Mouse (Mus musculus) neural tube, embryonic 13.5 days (tissue): ENCODE data around the gene Ephb1. TPM values are rescaled to one million over a fixed set of nuclear protein-coding genes. Genes with fewer than 3 reads are reported as not detected.

Experiments used
- ATAC-seq: fragments of 200-750 bp; cut with Nextera tagmentation; 2 replicates; pipeline ENCODE4 v1.8.0; 2017; ENCODE audit warnings: low read depth, mild to moderate bottlenecking, moderate TSS enrichment, moderate library complexity
- H3K27ac ChIP-seq: fragments of 300-500 bp; sonication (generic); replicated peaks from 2 replicates; pipeline ENCODE4 v1.5.1; 2015; ENCODE audit warnings: moderate library complexity, mild to moderate bottlenecking, inconsistent platforms
- H3K27me3 ChIP-seq: fragments of 300-500 bp; sonication (generic); 2 replicates; pipeline ENCODE4 v1.6.1; 2015; ENCODE audit warnings: mild to moderate bottlenecking, inconsistent platforms
- H3K36me3 ChIP-seq: fragments of 300-500 bp; sonication (generic); 2 replicates; pipeline ENCODE4 v1.6.1; 2015; ENCODE audit warnings: mild to moderate bottlenecking, inconsistent platforms
- H3K4me1 ChIP-seq: fragments of 300-500 bp; sonication (generic); replicated peaks from 2 replicates; pipeline ENCODE4 v1.6.1; 2015; ENCODE audit warnings: inconsistent platforms
- H3K4me2 ChIP-seq: fragments of 300-500 bp; sonication (generic); 2 replicates; pipeline ENCODE4 v1.6.1; 2015; ENCODE audit warnings: inconsistent platforms, mild to moderate bottlenecking, moderate library complexity
- H3K4me3 ChIP-seq: fragments of 300-500 bp; sonication (generic); 2 replicates; pipeline ENCODE4 v1.5.1; 2015; ENCODE audit warnings: mild to moderate bottlenecking, inconsistent platforms
- H3K9ac ChIP-seq: fragments of 300-500 bp; sonication (generic); 2 replicates; pipeline ENCODE4 v1.6.1; 2015; ENCODE audit warnings: moderate library complexity, mild to moderate bottlenecking, inconsistent platforms
- H3K9me3 ChIP-seq: fragments of 300-500 bp; sonication (generic); 2 replicates; pipeline ENCODE4 v1.6.1; 2016; ENCODE audit warnings: inconsistent platforms
- WGBS: fragments of 180-500 bp; shearing (Covaris S2); methylation state at CpG from one replicate; pipeline ENCODE4 v1.1.7; 2015; 5-methylcytosine and 5-hydroxymethylcytosine counted together
- polyA plus RNA-seq: library from polyadenylated mRNA; unstranded; fragments of >200 nt; fragmentation: Nextera tagmentation; extraction: Ambion mirVana; gene quantifications from 2 replicates; pipeline ENCODE4 v1.2.1, GENCODE M21; 2015

Ephb1 gene
- polyA plus RNA-seq, 1 experiment from 2014 or later: 33.6 TPM

- no peaks in the 10 kb centered on the region for H3K9me3 ChIP-seq
- 0 out of 2 replicates have a peak overlapping the region, but pooled peaks have one; percentile 44 for H3K9ac ChIP-seq
- ATAC-seq: no peak
- H3K4me2 ChIP-seq: no peak overlapping the region
- H3K27ac ChIP-seq: no peak overlapping the region
- H3K27me3 ChIP-seq: peaks cover 41% of the 10 kb centered on the region
- H3K4me3 ChIP-seq: no peak overlapping the region
- H3K36me3 ChIP-seq: no peaks in the 10 kb centered on the region
- WGBS: 69% methylated on average over 2 of the region's 2 CpGs
- peaks cover 34% of the 10 kb centered on the region for H3K4me1 ChIP-seq
Observed at GRCm38 (mm10) chr9:102180486-102180885, 174.0 kb downstream of the Ephb1 start.

GRCm38 (mm10) chr9:102180070-102180469 is 174.4 kb downstream of the Ephb1 start:
- H3K27me3 ChIP-seq: peaks cover 40% of the 10 kb centered on the region
- ATAC-seq: no peak
- H3K9ac ChIP-seq: no peak overlapping the region
- no peak overlapping the region for H3K4me2 ChIP-seq
- H3K4me1 ChIP-seq: peaks cover 34% of the 10 kb centered on the region
- H3K27ac ChIP-seq: no peak overlapping the region
- H3K9me3 ChIP-seq: no peaks in the 10 kb centered on the region
- 74% methylated on average over 2 of the region's 2 CpGs for WGBS
- no peaks in the 10 kb centered on the region for H3K36me3 ChIP-seq
- no peak overlapping the region for H3K4me3 ChIP-seq

- no peak overlapping the region for H3K4me2 ChIP-seq
- 53% methylated on average over 7 of the region's 7 CpGs for WGBS
- peaks cover 7% of the 10 kb centered on the region for H3K27me3 ChIP-seq
- H3K36me3 ChIP-seq: no peaks in the 10 kb centered on the region
- no peaks in the 10 kb centered on the region for H3K4me1 ChIP-seq
- no peak overlapping the region for H3K9ac ChIP-seq
- no peak overlapping the region for H3K4me3 ChIP-seq
- H3K9me3 ChIP-seq: no peaks in the 10 kb centered on the region
- ATAC-seq: no peak; the same call in 1 of the 2 replicates
- H3K27ac ChIP-seq: no peak overlapping the region
Observed at GRCm38 (mm10) chr9:102169706-102170105, 184.8 kb downstream of the Ephb1 start.

- no peak overlapping the region for H3K27ac ChIP-seq
- H3K4me2 ChIP-seq: no peak overlapping the region
- peaks cover 7% of the 10 kb centered on the region; the same call in 1 of the 2 replicates for H3K27me3 ChIP-seq
- 64% methylated on average over 3 of the region's 3 CpGs for WGBS
- no peaks in the 10 kb centered on the region for H3K36me3 ChIP-seq
- H3K4me1 ChIP-seq: peaks cover 6% of the 10 kb centered on the region; the same call in 1 of the 2 replicates
- no peak overlapping the region for H3K9ac ChIP-seq
- no peak overlapping the region for H3K4me3 ChIP-seq
- no peaks in the 10 kb centered on the region for H3K9me3 ChIP-seq
- no peak for ATAC-seq
Observed at GRCm38 (mm10) chr9:102155876-102156275, 198.6 kb downstream of the Ephb1 start.

- H3K27ac ChIP-seq: no peak overlapping the region
Observed at GRCm38 (mm10) chr9:102139181-102139580, 215.3 kb downstream of the Ephb1 start.

GRCm38 (mm10) chr9:102138671-102139070 is 215.8 kb downstream of the Ephb1 start:
- H3K4me3 ChIP-seq: no peak overlapping the region
- H3K27ac ChIP-seq: 0 out of 2 replicates have a peak overlapping the region, but pooled peaks have one; percentile 7
- H3K9me3 ChIP-seq: no peaks in the 10 kb centered on the region
- no peak for ATAC-seq
- no peaks in the 10 kb centered on the region for H3K27me3 ChIP-seq
- H3K4me1 ChIP-seq: 0 out of 2 replicates have a peak, but pooled peaks cover 8% of the 10 kb centered on the region
- H3K9ac ChIP-seq: no peak overlapping the region
- H3K36me3 ChIP-seq: no peaks in the 10 kb centered on the region
- no peak overlapping the region for H3K4me2 ChIP-seq
- WGBS: 70% methylated on average over 7 of the region's 7 CpGs

More at GRCm38 (mm10) chr9:102139181-102139580, 215.3 kb downstream of the Ephb1 start:
- Histone ChIP-seq H3K27me3 (no peaks in the 10 kb centered on the region), H3K4me3 (no peak overlapping the region), H3K4me2 (no peak overlapping the region), H3K36me3 (no peaks in the 10 kb centered on the region), H3K9me3 (no peaks in the 10 kb centered on the region), H3K4me1 (0 out of 2 replicates have a peak, but pooled peaks cover 8% of the 10 kb centered on the region), H3K9ac (no peak overlapping the region)
- no peak for ATAC-seq
- WGBS: 92% methylated on average over 4 of the region's 4 CpGs

GRCm38 (mm10) chr9:102138187-102138586 is 216.3 kb downstream of the Ephb1 start:
- Histone ChIP-seq H3K4me1 (0 out of 2 replicates have a peak, but pooled peaks cover 8% of the 10 kb centered on the region), H3K36me3 (no peaks in the 10 kb centered on the region), H3K27me3 (no peaks in the 10 kb centered on the region), H3K27ac (no peak overlapping the region), H3K4me2 (no peak overlapping the region), H3K4me3 (no peak overlapping the region), H3K9ac (no peak overlapping the region), H3K9me3 (no peaks in the 10 kb centered on the region)
- ATAC-seq: no peak

GRCm38 (mm10) chr9:102130506-102130905 is 224.0 kb downstream of the Ephb1 start:
- no peak overlapping the region for H3K9ac ChIP-seq
- no peaks in the 10 kb centered on the region for H3K9me3 ChIP-seq
- H3K27ac ChIP-seq: no peak overlapping the region
- no peak overlapping the region for H3K4me3 ChIP-seq
- H3K27me3 ChIP-seq: no peaks in the 10 kb centered on the region
- peaks cover 12% of the 10 kb centered on the region for H3K4me1 ChIP-seq
- no peak for ATAC-seq
- no peaks in the 10 kb centered on the region for H3K36me3 ChIP-seq
- no peak overlapping the region for H3K4me2 ChIP-seq

- Histone ChIP-seq H3K27ac (no peak overlapping the region), H3K4me1 (peaks cover 25% of the 10 kb centered on the region), H3K9me3 (no peaks in the 10 kb centered on the region), H3K27me3 (no peaks in the 10 kb centered on the region), H3K9ac (no peak overlapping the region), H3K4me2 (no peak overlapping the region), H3K4me3 (no peak overlapping the region), H3K36me3 (no peaks in the 10 kb centered on the region)
- no peak for ATAC-seq
- WGBS: 70% methylated on average over 3 of the region's 3 CpGs
Observed at GRCm38 (mm10) chr9:102126510-102126909, 228.0 kb downstream of the Ephb1 start.

GRCm38 (mm10) chr9:102122880-102123453 is 231.5 kb downstream of the Ephb1 start:
- H3K27ac ChIP-seq: no peak overlapping the region
- peaks cover 25% of the 10 kb centered on the region for H3K4me1 ChIP-seq
- 61% methylated on average over 4 of the region's 4 CpGs for WGBS

GRCm38 (mm10) chr9:102119422-102119821 is 235.1 kb downstream of the Ephb1 start:
- WGBS: 81% methylated on average over 3 of the region's 3 CpGs
- no peaks in the 10 kb centered on the region for H3K27me3 ChIP-seq
- no peak for ATAC-seq
- no peak overlapping the region for H3K4me3 ChIP-seq
- no peaks in the 10 kb centered on the region for H3K36me3 ChIP-seq
- peaks cover 3% of the 10 kb centered on the region for H3K4me1 ChIP-seq
- H3K4me2 ChIP-seq: no peak overlapping the region
- no peak overlapping the region for H3K9ac ChIP-seq
- no peak overlapping the region for H3K27ac ChIP-seq
- H3K9me3 ChIP-seq: no peaks in the 10 kb centered on the region

More at GRCm38 (mm10) chr9:102122880-102123453, 231.5 kb downstream of the Ephb1 start:
- no peak overlapping the region for H3K4me2 ChIP-seq
- no peaks in the 10 kb centered on the region for H3K36me3 ChIP-seq
- no peaks in the 10 kb centered on the region for H3K27me3 ChIP-seq
- H3K4me3 ChIP-seq: no peak overlapping the region
- no peaks in the 10 kb centered on the region for H3K9me3 ChIP-seq
- no peak for ATAC-seq
- no peak overlapping the region for H3K9ac ChIP-seq

GRCm38 (mm10) chr9:102115326-102115725 is 239.2 kb downstream of the Ephb1 start:
- WGBS: 93% methylated on average over 10 of the region's 10 CpGs
- no peak for ATAC-seq
- Histone ChIP-seq H3K4me1 (no peaks in the 10 kb centered on the region), H3K36me3 (no peaks in the 10 kb centered on the region), H3K27me3 (no peaks in the 10 kb centered on the region), H3K9me3 (no peaks in the 10 kb centered on the region), H3K4me2 (no peak overlapping the region), H3K27ac (no peak overlapping the region), H3K4me3 (no peak overlapping the region), H3K9ac (no peak overlapping the region)

- Histone ChIP-seq H3K36me3 (no peaks in the 10 kb centered on the region), H3K4me2 (no peak overlapping the region), H3K4me3 (no peak overlapping the region), H3K27ac (no peak overlapping the region), H3K4me1 (peaks cover 16% of the 10 kb centered on the region; the same call in 1 of the 2 replicates), H3K27me3 (no peaks in the 10 kb centered on the region), H3K9me3 (no peaks in the 10 kb centered on the region), H3K9ac (no peak overlapping the region)
- no peak for ATAC-seq
- 61% methylated on average over 3 of the region's 3 CpGs for WGBS
Observed at GRCm38 (mm10) chr9:102111471-102111870, 243.0 kb downstream of the Ephb1 start.
